ENCODE assay signal across 8 mouse cellular contexts in the genomic region with DNA sequence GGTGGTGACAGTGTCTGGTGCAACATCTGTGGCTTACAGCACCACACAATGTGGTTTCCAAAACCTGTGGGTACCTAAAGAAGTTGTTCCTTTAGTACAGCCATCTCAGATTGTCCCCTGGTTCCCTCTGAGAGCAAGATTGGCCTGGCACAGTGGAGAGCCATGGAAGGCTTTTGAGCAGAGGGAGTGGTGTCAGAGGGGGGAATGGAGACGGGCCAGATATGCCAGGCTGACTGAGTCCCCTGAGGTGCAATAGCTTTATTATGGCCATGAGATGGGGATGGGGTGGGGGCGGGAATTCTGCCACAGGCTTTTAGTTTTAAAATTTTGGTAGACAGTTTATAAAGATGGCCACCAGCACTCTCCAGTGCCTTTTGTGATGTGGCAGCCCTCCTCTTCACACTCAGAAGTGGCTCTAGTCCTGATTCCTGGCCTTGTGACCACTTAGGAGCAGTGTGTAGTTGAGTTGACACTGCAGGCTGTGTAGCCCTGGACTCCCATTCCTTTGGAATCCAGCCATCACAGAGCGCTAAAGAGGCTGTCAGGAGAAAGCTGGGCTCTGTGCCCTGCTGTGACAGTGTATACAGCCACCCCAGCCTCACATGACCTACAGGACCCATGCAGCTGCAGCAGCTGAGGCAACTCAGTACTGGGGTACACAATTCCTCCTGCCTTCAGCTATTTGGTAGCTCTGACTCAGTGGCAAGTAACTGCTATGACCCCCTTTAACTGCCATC. TPM values are rescaled to one million over a fixed set of nuclear protein-coding genes. Genes with fewer than 3 reads are reported as not detected.
DNase-seq lines count a peak whose midpoint lies in the region; ATAC-seq and TF ChIP-seq lines count a peak whose summit lies in the region.

No protein-coding gene starts in this region.

- peak overlapping the region; percentile 66 for H3K27ac ChIP-seq in liver, adult 2 months (replicated peaks; ENCODE audit: insufficient read depth, low read depth, low read length)
- H3K27ac ChIP-seq in liver, embryonic 12.5 days: no peak overlapping the region
- no peak overlapping the region for H3K27ac ChIP-seq in hindbrain, embryonic 14.5 days

- no peaks in the 10 kb centered on the region for H3K9me3 ChIP-seq in liver, embryonic 12.5 days (replicated peaks)
- no peaks in the 10 kb centered on the region for H3K9me3 ChIP-seq in hindbrain, embryonic 14.5 days (ENCODE audit: control insufficient read depth, low read length)

- H3K36me3 ChIP-seq in liver, adult 2 months (ENCODE audit: control insufficient read depth, insufficient read depth, low read length): no peaks in the 10 kb centered on the region
- peaks cover 10% of the 10 kb centered on the region; the same call in 1 of the 2 replicates for H3K36me3 ChIP-seq in liver, embryonic 12.5 days
- no peaks in the 10 kb centered on the region for H3K36me3 ChIP-seq in hindbrain, embryonic 14.5 days (replicated peaks; ENCODE audit: control insufficient read depth, insufficient read depth)

- no peaks in the 10 kb centered on the region for H3K27me3 ChIP-seq in liver, adult 2 months (ENCODE audit: control insufficient read depth, insufficient read depth, low read length)
- peaks cover 3% of the 10 kb centered on the region for H3K27me3 ChIP-seq in liver, embryonic 12.5 days (replicated peaks)
- no peaks in the 10 kb centered on the region for H3K27me3 ChIP-seq in hindbrain, embryonic 14.5 days (ENCODE audit: control insufficient read depth, insufficient read depth, low read length)

- ATAC-seq in liver, embryonic 12.5 days: no peak
- ATAC-seq in hindbrain, embryonic 14.5 days (ENCODE audit: low FRiP score): peak; percentile 74; the same call in 1 of the 2 replicates
- no peak for ATAC-seq in erythroblast, adult 5-6 weeks (replicated peaks; ENCODE audit: low FRiP score, poor library complexity, severe bottlenecking)

- peak; percentile 64 for DNase-seq in adrenal gland, adult 2 months
- no peak for DNase-seq in adrenal gland, adult 8-10 months
- peak; percentile 79 for DNase-seq in liver, adult 2 months (ENCODE audit: extremely low read depth, low read depth, low spot score)
- DNase-seq in hindbrain, embryonic 14.5 days (ENCODE audit: low spot score): peak; percentile 60
- peak; percentile 78 to 91 for DNase-seq in lung, postnatal 4 days
- no peak for DNase-seq in thymus, postnatal 25 days

- TF ChIP-seq POLR2A in liver, adult 2 months (IDR thresholded peaks at IDR 0.05; ENCODE audit: extremely low read depth, insufficient read depth, low read length): no peak

- 67% methylated on average over 3 of the region's 3 CpGs for WGBS in liver, adult 2 months
- 61% methylated on average over 3 of the region's 3 CpGs for WGBS in liver, embryonic 12.5 days (ENCODE audit: insufficient replicate concordance)
- 54% methylated on average over 3 of the region's 3 CpGs for WGBS in hindbrain, embryonic 14.5 days

- H3K4me3 ChIP-seq in liver, adult 2 months (ENCODE audit: insufficient read depth, low read depth, low read length): no peak overlapping the region
- no peak overlapping the region for H3K4me3 ChIP-seq in liver, embryonic 12.5 days
- H3K4me3 ChIP-seq in hindbrain, embryonic 14.5 days (replicated peaks; ENCODE audit: low read length): no peak overlapping the region

- H3K79me2 ChIP-seq in liver, adult 2 months (ENCODE audit: control insufficient read depth, insufficient read depth, low read length): no peaks in the 10 kb centered on the region

- H3K9ac ChIP-seq in liver, adult 2 months (ENCODE audit: low read depth, low read length): no peak overlapping the region
- H3K9ac ChIP-seq in liver, embryonic 12.5 days: no peak overlapping the region
- no peak overlapping the region for H3K9ac ChIP-seq in hindbrain, embryonic 14.5 days

- no peak for TF ChIP-seq CTCF in liver, adult 2 months (IDR thresholded peaks at IDR 0.05; ENCODE audit: low read depth, low read length)

- H3K4me2 ChIP-seq in liver, embryonic 12.5 days: no peak overlapping the region
- H3K4me2 ChIP-seq in hindbrain, embryonic 14.5 days (replicated peaks): no peak overlapping the region

- peaks cover 22% of the 10 kb centered on the region for H3K4me1 ChIP-seq in liver, adult 2 months (ENCODE audit: control insufficient read depth, insufficient read depth, low read length)
- peaks cover 26% of the 10 kb centered on the region for H3K4me1 ChIP-seq in liver, embryonic 12.5 days
- H3K4me1 ChIP-seq in hindbrain, embryonic 14.5 days (replicated peaks; ENCODE audit: control insufficient read depth, insufficient read depth, low read length): no peaks in the 10 kb centered on the region

RNA-seq across cellular contexts. Expression of gene Mogat2, which starts 20.9 kb away (rescaled TPM):
- under 1 TPM in 1 of 2 experiments, not detected in 1; 0.37 TPM for total RNA-seq in adrenal gland, adult 2 months (2021)
- polyA plus RNA-seq in adrenal gland, adult 2 months (2012; rRNA removed): 1.6 and 4.0 TPM in 2 replicates
- total RNA-seq in adrenal gland, adult 8-10 months (2022): 1 to 10 TPM in 1 of 4 experiments, under 1 TPM in 3; 0.25 to 1.5 (median 0.51) TPM
- total RNA-seq in liver, adult 2 months (2014; rRNA removed): 0.20 and 0.74 TPM in 2 replicates
- 0.22 and 0.34 TPM in 2 replicates for polyA plus RNA-seq in liver, adult 2 months (2012; rRNA removed)
- 28.8 and 33.9 TPM in 2 replicates for polyA plus RNA-seq in liver, embryonic 12.5 days (2016; fragmentation: Nextera tagmentation; extraction: Ambion mirVana)
- 1.3 and 2.5 TPM in 2 replicates for polyA plus RNA-seq in hindbrain, embryonic 14.5 days (2014; fragmentation: Nextera tagmentation; extraction: Ambion mirVana)
- 1.7 and 8.2 TPM in 2 replicates for total RNA-seq in erythroblast, adult 5-6 weeks (2015; ENCODE audit: low replicate concordance)
- 3.0 and 3.6 TPM in 2 replicates for total RNA-seq in erythroblast, adult 5-6 weeks (2017; ENCODE audit: low replicate concordance)

RNA-seq across cellular contexts. Expression of gene Dgat2, which starts 35.0 kb away (rescaled TPM):
- 100 to 1,000 TPM; 498 to 599 TPM for total RNA-seq in adrenal gland, adult 2 months (2021)
- polyA plus RNA-seq in adrenal gland, adult 2 months (2012; rRNA removed): 613 and 819 TPM in 2 replicates
- 100 to 1,000 TPM; 138 to 436 (median 316) TPM for total RNA-seq in adrenal gland, adult 8-10 months (2022)
- 464 and 499 TPM in 2 replicates for total RNA-seq in liver, adult 2 months (2014; rRNA removed)
- 610 and 703 TPM in 2 replicates for polyA plus RNA-seq in liver, adult 2 months (2012; rRNA removed)
- polyA plus RNA-seq in liver, embryonic 12.5 days (2016; fragmentation: Nextera tagmentation; extraction: Ambion mirVana): 57.5 and 59.3 TPM in 2 replicates
- 17.3 and 18.4 TPM in 2 replicates for polyA plus RNA-seq in hindbrain, embryonic 14.5 days (2014; fragmentation: Nextera tagmentation; extraction: Ambion mirVana)
- 4.2 and 7.7 TPM in 2 replicates for total RNA-seq in erythroblast, adult 5-6 weeks (2015; ENCODE audit: low replicate concordance)
- total RNA-seq in erythroblast, adult 5-6 weeks (2017; ENCODE audit: low replicate concordance): 5.3 and 7.1 TPM in 2 replicates

RNA-seq across cellular contexts. Expression of gene Map6, which starts 49.7 kb away (rescaled TPM):
- 10 to 100 TPM in 1 of 2 experiments, 1 to 10 TPM in 1; 7.5 to 10.2 TPM for total RNA-seq in adrenal gland, adult 2 months (2021)
- 4.9 and 7.0 TPM in 2 replicates for polyA plus RNA-seq in adrenal gland, adult 2 months (2012; rRNA removed)
- total RNA-seq in adrenal gland, adult 8-10 months (2022): 10 to 100 TPM in 3 of 4 experiments, 1 to 10 TPM in 1; 8.6 to 14.1 (median 12.4) TPM
- not detected in 2 replicates for total RNA-seq in liver, adult 2 months (2014; rRNA removed)
- polyA plus RNA-seq in liver, adult 2 months (2012; rRNA removed): 0.04 TPM in 1 of 2 replicates, not detected in the other
- 0.13 and 0.25 TPM in 2 replicates for polyA plus RNA-seq in liver, embryonic 12.5 days (2016; fragmentation: Nextera tagmentation; extraction: Ambion mirVana)
- polyA plus RNA-seq in hindbrain, embryonic 14.5 days (2014; fragmentation: Nextera tagmentation; extraction: Ambion mirVana): 122 and 135 TPM in 2 replicates
- total RNA-seq in erythroblast, adult 5-6 weeks (2015; ENCODE audit: low replicate concordance): 0.19 TPM in 1 of 2 replicates, not detected in the other
- 0.34 TPM in 1 of 2 replicates, not detected in the other for total RNA-seq in erythroblast, adult 5-6 weeks (2017; ENCODE audit: low replicate concordance)

Comparison
In these comparisons a context has a peak if more than half of its experiments do, and no peak if none do; other contexts are left out.
1. DNase-seq: peak in adrenal gland, adult 2 months (single experiment), liver, adult 2 months (single experiment), hindbrain, embryonic 14.5 days (single experiment) and lung, postnatal 4 days (2 of 2); none in adrenal gland, adult 8-10 months (single experiment) and thymus, postnatal 25 days (single experiment).
2. RNA of gene Dgat2, which starts 35.0 kb away (total RNA-seq): 498 to 599 TPM in adrenal gland, adult 2 months, 464 to 499 TPM in liver, adult 2 months and 138 to 436 TPM in adrenal gland, adult 8-10 months; 4.2 to 7.7 TPM in erythroblast, adult 5-6 weeks; every median in the first group is over 10 times any median in the second.